Mouse (Mus musculus) urinary bladder, adult 2 months (tissue): ENCODE results near the gene Rnase4. TPM values are rescaled to one million over a fixed set of nuclear protein-coding genes. Genes with fewer than 3 reads are reported as not detected.

Experiments
- DNase-seq: peaks from one replicate; pipeline ENCODE4 v3.0.0; 2022; ENCODE audit warnings: low spot score
- polyA plus RNA-seq: library from polyadenylated mRNA; depleted of rRNA; stranded (reverse); fragments of >200 nt; gene quantifications from 2 replicates; pipeline ENCODE4 v1.2.3, GENCODE M21; 2012

Rnase4 gene
- polyA plus RNA-seq, 1 experiment: 403 TPM

- DNase-seq: no peak
These were observed 36.9 kb downstream of the Rnase4 start for GRCm38 (mm10) chr14:51127648-51128258.

GRCm38 (mm10) chr14:51128775-51129623 lies 38.1 kb downstream of the Rnase4 start:
- DNase-seq: no peak

GRCm38 (mm10) chr14:51129624-51129975 lies 38.7 kb downstream of the Rnase4 start:
- no peak for DNase-seq

GRCm38 (mm10) chr14:51130315-51130940 lies 39.6 kb downstream of the Rnase4 start:
- DNase-seq: no peak

- DNase-seq: no peak
These were observed 40.4 kb downstream of the Rnase4 start for GRCm38 (mm10) chr14:51131086-51131815.

- no peak for DNase-seq
These were observed 41.5 kb downstream of the Rnase4 start for GRCm38 (mm10) chr14:51132372-51132771.

GRCm38 (mm10) chr14:51140342-51140741 lies 49.5 kb downstream of the Rnase4 start:
- DNase-seq: no peak

GRCm38 (mm10) chr14:51142119-51142518 lies 51.2 kb downstream of the Rnase4 start:
- no peak for DNase-seq

- no peak for DNase-seq
These were observed 51.7 kb downstream of the Rnase4 start for GRCm38 (mm10) chr14:51142568-51142967.

GRCm38 (mm10) chr14:51143287-51143686 lies 52.4 kb downstream of the Rnase4 start:
- DNase-seq: no peak

- DNase-seq: no peak
These were observed 53.1 kb downstream of the Rnase4 start for GRCm38 (mm10) chr14:51143937-51144336.

- DNase-seq: no peak
These were observed 53.6 kb downstream of the Rnase4 start for GRCm38 (mm10) chr14:51144451-51144850.

GRCm38 (mm10) chr14:51145521-51145920 lies 54.6 kb downstream of the Rnase4 start:
- DNase-seq: no peak

GRCm38 (mm10) chr14:51146685-51147084 lies 55.8 kb downstream of the Rnase4 start, which contains the start of gene Rnase1:
Gene Rnase1, minus strand, starts transcription at chr14:51146785.
- no peak for DNase-seq

GRCm38 (mm10) chr14:51148006-51148405 lies 57.1 kb downstream of the Rnase4 start:
- DNase-seq: no peak

GRCm38 (mm10) chr14:51149164-51149563 lies 58.3 kb downstream of the Rnase4 start:
- DNase-seq: no peak

GRCm38 (mm10) chr14:51150206-51150831 lies 59.4 kb downstream of the Rnase4 start:
- DNase-seq: no peak

GRCm38 (mm10) chr14:51152249-51152870 lies 61.5 kb downstream of the Rnase4 start:
- DNase-seq: no peak
